Mouse (Mus musculus) kidney, adult 9 months (tissue): ENCODE measurements around the gene Synpo2l.
"Not testable (repeated sequence)": the region's sequence is repeated elsewhere in the genome, so short reads cannot be mapped to it uniquely, and the experiment has no call there.

ENCODE experiments used
- DNase-seq: peaks from one replicate; pipeline ENCODE4 v3.0.0; 2022

The Synpo2l gene

DNA sequence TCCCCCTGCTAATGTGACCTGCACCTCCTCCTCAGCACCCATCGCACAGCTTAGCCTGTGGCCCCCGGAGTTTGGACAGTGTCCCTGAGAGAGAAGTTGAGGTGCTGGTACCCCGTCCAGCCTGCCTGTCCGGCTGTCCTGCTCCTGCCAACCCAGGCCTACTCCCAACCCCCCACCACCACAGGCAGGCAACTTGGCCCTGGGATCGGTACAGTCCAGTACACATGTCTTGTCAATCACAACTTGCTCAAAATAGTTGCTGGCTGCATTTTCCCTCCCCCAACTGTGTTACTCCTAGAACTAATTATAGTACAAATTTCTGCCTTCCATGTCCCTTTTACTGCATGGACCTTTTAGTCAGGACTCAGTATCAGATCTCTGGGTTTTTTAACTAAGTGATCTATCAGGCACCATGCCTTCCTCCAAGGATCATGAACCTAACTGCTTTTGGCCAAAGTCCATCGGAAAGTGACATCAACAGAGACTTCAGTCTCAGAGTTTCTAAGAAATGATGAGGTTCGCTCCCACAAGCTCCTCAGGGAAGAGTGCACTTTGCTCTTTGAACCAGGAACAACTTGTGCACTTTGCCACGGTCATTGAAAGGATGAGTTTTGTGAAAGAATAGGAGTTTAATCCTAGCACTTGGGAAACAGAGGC is at the start of gene Synpo2l:
Gene Synpo2l, minus strand, starts transcription at position 201 of the 657 bp plus-strand sequence.
- peak; percentile 93 for DNase-seq

DNA sequence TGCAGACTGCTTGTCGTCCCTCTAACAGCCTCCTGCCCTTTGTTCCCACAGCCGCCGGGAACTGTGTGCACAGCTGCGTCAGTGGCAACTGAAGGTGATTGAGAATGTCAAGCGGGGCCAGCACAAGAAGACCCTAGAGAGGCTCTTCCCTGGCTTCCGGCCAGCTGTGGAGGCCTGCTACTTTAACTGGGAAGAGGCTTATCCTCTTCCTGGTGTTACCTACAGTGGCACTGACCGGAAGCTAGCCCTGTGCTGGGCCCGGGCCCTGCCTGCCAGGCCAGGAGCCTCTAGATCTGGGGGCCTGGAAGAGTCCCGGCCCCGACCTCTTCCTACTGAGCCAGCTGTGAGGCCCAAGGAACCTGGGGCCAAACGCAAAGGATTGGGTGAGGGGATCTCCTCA is 45.7 kb upstream of the Synpo2l start:
- no peak for DNase-seq

DNA sequence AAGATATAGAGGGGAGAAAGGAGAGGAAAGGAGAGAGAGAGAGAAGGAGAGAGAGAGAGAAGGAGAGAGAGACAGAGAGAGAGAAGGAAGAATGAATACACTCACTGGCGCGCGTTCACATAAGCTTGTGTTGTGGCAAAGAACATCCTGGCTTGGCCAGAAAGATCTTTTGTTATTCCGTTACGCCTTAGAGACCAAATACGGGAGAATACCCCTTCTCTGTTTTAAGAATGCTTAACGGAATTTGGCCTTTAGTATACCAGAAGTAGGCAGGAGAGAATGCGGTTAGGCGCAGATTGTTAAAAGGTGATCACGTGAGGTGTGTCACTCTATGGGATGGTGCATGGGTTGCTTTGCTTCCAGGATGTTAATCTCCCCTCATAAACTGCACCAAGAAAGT is 40.1 kb upstream of the Synpo2l start:
- DNase-seq = no peak

DNA sequence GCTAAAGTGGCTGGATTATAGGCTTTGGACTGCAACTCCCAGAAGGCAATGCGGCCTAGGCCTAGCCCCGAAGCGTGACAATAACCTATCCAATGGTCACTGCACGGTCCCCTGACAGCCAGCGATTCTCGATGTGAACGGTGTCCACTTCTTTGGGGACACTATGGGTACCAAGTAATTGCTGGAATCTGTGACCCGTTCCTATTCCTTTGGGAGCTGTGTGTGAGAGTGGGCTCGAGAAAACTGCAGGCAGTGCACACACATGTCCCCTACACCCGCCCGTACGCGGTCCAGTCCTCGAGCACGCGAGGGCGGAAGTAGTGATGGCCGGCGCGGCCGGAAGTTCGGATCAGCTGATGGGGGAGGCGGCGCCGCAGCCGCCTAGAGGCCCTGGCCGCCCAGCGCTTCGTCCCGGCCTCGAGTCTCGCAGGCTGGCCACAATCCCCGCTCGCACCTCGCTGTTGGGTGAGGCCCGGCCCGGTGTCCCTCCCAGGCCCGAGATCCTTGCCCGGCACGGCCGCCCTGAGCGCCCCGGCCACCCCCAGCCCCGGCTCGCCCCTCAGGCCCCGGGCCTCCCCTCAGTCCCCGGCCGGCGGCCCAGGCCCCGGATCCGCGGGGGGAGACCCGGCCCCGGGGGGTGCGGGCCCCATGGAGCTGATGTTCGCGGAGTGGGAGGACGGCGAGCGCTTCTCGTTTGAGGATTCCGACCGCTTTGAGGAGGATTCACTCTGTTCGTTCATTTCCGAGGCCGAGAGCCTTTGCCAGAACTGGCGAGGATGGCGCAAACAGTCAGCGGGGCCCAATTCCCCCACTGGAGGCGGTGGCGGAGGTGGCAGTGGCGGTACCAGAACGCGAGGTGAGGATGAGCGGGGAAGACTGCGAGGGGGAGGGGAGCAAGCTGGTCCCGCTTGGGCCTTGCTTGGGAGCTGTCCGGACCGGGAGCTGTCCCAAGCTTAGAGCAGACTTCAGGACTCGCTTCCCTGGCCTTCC is 39.3 kb upstream of the Synpo2l start, which contains the start of gene Zswim8:
Gene Zswim8, plus strand, starts transcription at position 352 of the 990 bp plus-strand sequence.
- DNase-seq = peak; percentile 93

DNA sequence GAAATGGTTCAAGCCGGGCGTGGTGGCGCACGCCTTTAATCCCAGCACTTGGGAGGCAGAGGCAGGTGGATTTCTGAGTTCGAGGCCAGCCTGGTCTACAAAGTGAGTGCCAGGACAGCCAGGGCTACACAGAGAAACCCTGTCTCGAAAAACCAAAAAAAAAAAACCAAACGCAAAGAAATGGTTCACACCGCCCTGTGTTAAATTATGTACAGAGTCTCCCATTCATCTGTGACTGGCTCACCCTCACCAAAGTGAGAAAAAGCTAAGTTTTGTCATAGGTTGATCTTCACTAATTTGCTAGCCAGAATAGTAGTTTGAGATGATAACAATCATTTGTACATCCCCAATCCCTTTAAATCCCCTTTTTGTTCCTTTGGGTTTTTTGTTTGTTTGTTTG is 35.3 kb upstream of the Synpo2l start:
- not testable (repeated sequence) for DNase-seq

DNA sequence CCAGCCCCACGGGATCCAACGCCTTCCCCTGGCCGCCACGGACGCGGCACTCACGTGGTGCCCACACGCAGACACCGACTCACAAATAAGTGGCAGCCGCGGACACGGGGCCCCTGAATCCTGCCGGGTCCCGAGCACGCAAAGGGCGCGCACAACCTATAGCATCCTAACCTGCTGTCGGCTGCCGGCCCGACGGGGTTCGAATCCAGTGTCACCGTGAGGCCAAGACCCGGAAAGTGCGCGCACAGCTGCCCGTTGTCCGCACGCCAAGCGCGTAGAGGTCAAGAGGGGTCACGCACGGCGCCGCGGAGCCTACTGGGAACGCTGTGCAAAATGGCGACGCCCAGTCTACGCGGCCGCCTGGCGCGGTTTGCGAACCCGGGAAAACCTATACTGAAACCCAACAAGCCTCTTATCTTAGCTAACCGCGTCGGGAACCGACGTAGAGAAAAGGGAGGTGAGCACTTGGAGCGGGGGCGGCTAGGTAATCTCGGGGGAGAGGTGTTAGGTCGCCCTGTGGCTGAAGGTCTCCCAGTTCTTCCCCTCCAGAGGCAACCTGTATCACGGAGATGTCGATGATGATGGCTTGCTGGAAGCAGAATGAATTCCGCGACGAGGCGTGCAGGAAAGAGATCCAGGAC is 34.7 kb upstream of the Synpo2l start, which contains the start of gene Chchd1:
Gene Chchd1, plus strand, starts transcription at position 266 of the 641 bp plus-strand sequence.
- peak; percentile 92 for DNase-seq

DNA sequence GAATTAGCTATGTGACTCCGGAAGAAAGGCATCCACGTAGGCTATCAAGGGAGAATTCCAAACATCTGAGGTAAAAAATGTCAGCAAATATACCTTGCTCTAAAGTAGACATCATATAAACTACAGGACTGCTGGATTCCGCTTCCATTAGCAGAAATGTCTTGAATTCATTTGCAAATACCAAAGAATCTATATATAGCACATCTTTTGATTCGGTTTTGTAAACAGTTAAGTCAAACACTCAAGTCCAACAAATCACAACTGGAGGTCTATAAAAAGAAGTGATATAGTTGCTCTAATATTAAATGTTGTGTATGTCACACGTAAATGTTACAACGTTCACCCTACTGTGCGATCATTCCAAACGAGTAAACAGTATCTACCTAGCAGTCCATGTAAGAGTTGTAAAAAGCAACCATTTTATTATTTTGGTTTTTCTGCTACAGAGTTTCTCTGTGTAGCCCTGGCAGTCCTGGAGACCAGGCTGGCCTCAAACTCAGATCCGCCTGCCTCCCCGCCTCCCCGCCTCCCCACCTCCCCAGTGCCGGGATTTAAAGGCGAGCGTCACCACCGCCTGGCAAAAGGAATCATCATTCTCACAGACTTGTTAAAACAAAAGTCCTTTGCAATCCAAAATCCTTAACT is 34.1 kb upstream of the Synpo2l start:
- DNase-seq = no peak

DNA sequence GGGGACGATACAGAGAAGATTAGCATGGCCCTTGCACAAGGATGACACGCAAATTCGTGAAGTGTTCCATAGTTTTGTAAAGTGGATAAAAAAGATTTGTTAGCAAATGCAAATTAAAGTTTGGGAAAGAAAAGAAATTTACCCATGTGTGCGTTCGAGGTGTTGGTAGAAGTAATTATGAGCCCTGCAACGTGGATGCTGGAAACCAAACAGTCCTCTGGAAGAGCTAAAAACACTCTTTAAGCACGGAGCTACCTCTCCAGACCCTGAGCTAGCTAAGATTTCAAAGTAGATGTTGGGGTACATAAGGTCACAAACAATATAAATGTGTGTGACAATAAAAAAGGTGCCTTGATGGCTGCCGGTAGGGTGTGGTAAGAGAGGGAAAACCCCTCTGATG is 33.4 kb upstream of the Synpo2l start:
- no peak for DNase-seq

DNA sequence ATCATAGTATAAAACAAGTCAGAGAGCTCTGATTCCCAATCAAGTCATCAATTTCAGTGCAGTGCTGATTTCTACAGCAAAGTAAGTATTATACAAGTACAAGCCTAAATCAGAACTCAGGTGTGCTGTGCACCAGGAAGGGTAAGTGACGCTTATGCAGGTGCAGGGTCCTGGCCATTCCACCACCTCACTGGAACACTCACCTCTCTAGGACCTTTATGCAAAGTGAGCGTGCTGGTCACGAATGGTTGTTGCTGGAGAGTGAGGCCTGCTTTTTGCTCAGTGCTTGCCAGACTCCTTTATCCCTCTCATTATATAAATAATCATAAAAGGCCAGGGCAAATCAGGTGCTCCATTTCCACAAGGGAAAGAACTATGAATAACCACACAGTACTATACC is 32.2 kb upstream of the Synpo2l start:
- DNase-seq = no peak

DNA sequence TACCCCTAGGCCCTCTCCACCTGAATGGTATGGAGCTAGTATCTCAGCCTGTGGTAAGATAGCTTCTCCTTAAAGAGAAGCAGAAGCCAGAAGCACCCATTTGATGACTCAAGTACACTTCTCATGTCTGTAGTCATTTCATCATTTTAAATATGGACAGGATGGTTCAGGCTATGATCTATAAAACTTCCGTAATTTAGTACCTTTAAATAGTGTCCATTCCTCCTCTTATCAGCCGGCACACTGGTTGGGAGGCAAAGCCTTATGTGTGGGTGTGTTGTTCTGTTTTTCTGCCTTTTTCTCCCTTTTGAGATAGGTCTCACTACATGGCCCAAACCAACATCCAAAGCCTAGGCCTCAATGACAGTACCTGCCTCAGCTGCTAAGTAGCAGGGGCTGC is 30.4 kb upstream of the Synpo2l start:
- no peak for DNase-seq

DNA sequence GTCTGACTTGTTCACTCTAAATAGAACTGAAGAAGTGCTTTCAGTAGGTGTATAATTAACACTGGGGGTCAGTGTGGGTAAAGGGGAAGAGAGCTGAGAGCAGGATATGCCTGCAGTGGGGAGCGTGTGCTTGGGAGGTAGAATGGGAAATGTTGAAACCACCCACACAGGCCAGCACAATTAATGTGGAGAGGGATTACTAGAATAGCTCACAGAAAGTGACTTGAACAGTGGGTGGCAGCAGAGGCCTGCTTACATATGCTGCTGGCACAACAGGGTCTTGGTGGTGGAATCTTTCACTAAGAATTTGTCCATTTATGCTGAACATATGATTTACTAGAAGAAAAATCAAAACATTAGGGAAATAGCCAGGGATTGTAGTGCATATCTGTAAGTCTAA is 28.8 kb upstream of the Synpo2l start:
- DNase-seq = peak; percentile 39

DNA sequence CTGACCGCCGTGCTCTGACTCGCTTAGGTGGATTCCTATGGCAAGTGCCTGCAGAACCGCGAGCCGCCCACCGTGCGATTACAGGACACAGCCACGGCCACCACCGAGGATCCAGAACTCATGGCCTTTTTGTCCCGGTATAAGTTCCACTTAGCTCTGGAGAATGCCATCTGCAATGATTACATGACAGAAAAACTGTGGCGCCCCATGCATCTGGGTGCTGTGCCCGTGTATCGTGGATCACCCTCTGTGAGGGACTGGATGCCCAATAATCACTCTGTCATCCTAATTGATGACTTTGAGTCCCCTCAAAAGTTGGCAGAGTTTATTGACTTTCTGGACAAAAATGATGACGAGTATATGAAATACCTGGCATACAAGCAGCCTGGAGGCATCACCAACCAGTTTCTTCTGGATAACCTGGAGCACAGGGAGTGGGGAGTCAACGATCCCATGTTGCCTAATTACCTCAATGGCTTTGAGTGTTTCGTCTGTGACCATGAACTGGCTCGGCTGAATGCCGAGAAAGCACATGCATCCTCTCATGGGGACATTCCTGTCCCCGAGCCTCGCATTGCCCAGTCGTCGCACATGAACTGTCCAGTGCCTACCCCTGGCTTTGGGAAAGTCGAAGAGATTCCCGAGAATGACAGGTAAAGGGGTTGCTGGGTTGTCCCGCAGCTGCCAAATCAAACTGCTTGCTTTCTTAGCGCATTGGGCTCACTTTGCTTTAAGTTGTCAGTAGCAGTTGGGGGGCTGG is 27.8 kb upstream of the Synpo2l start:
- DNase-seq = no peak

DNA sequence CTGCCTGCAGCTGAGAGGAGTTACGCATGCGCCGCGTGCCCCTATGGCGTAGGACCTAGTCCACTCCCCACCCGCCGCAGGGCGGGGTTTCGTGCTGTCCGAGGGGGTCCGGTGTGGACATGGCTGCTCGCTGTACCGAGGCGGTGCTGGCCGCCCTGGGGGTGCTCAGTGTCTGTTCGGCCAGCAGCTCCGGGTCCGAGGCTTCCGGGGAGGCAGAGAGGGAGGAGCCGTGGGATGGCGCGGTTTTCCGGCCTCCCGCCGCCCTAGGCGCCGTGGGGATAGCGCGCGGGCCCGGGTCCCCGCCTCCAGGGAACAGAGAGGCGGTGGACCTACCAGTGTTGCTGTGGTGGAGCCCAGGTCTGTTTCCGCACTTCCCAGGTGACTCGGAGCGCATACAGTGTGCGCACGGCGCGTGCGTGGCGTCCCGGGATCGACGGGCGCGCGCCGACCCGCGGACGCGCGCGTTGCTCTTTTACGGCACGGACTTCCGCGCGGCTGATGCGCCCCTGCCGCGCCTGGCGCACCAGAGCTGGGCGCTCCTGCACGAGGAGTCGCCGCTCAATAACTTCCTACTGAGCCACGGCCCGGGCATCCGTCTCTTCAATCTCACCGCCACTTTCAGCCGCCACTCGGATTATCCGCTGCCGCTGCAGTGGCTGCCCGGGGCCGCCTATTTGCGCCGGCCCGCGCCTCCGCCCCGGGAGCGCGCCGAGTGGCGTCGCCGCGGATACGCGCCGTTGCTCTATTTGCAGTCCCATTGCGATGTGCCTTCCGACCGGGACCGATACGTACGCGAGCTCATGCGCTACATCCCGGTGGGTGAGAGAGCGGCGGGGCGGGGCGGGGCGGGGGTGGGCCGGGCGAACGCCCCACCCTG is 27.0 kb upstream of the Synpo2l start, which contains the start of gene Fut11:
Gene Fut11, plus strand, starts transcription at position 85 of the 877 bp plus-strand sequence.
- DNase-seq = peak; percentile 77

DNA sequence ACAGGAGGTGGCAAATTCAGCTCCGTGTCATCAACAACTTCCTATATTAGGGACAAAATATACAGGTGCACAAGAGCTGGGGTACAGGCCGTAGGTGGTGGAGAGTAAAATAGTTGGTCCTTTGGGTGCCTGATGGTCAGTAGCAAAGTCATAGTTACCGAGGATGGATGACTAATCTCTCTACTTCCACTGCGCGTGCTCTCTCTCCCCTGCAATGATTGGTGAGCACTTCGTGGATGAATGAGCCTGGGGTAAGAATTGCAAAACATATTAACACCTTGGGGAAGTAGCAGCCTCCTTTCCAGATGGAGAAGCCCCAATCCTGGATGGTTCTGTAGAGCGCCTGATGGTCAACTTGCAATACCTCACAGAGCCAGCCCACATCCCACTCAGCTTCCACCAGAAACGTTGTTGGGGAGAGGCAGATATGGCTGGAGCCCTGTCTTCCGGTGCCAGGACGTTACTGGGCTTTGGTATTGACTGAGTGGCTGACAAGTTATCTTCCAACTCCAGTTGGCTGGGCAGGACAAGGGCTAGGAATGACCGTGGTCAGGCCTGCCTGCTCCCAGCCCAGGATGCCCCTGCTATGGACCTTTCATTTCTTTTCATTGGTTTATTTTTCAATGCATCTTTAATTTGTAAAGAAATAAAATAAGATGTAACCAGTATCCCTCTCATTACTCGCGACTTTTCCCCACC is 26.2 kb upstream of the Synpo2l start:
- peak; percentile 27 for DNase-seq

DNA sequence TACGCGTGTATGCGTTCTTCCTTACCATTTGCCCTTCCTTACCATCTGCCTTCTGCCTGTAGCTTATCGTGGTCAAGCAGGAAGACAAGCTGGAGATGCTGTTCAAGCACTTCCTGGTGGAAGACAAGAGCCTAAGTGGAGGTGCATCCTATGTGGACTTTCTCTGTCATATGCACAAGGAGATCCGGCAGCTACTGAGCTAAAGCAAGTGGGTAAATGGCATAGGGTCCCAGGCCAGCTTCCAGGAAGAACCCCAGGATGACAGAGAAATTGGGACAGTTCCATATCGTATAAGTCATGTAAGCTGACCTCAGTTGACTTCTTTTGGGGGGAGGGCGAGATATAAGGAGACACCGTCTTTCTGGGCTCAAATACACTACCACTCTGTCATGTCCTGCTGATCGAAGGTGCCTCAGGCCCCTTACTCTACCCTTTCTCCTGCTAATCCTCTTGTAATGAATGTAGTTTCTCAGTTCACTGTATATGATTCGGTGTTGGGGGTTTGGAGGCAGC is 25.5 kb upstream of the Synpo2l start:
- no peak for DNase-seq

DNA sequence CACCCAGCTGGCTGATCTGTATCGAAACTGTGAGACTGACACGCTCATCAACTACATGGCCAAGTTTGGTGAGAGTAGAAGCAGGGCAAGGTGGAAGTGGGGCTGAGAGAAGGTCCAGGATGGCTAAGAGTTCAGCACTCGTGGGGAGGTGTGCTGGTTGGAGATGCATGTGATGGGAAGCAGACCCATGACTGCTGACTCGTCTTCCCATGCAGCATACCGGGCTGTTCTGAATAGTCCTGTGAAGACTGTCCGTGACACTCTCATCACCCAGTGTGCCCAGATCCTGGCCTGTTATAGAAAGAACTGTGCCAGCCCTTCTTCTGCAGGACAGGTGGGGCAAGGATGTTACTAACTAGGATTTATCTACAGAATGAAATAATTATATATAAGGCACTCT is 23.6 kb upstream of the Synpo2l start:
- no peak for DNase-seq

DNA sequence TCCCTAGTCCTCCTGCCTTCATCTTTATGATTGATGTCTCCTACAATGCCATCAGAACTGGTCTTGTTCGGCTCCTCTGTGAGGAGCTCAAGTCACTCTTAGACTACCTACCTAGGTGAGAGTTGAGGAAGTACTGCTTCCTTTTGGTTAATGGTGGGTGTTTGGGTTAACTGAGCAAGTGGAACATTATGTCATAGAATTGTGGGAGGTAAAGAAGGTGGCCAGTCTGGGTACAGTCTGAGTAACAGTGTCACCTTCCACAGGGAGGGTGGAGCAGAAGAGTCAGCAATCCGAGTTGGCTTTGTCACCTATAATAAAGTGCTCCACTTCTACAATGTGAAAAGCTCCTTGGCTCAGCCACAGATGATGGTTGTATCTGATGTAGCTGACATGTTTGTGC is 20.9 kb upstream of the Synpo2l start:
- DNase-seq = no peak

DNA sequence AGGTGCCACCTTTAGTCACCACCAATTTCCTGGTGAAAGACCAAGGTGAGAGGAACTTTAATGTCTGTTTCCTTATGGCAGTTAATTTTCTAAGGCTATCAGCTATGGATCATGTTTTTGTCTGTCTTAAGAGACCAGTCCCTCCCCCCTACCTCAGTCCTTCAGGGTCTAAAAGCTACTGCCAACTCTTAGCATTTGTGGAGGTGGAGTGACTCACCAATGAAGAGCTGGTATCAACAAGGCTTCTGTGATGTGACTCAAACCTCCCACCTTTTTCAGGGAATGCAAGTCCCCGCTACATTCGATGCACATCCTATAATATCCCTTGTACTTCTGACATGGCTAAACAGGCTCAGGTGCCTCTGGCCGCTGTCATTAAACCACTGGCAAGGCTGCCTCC is 18.4 kb upstream of the Synpo2l start:
- DNase-seq = no peak

DNA sequence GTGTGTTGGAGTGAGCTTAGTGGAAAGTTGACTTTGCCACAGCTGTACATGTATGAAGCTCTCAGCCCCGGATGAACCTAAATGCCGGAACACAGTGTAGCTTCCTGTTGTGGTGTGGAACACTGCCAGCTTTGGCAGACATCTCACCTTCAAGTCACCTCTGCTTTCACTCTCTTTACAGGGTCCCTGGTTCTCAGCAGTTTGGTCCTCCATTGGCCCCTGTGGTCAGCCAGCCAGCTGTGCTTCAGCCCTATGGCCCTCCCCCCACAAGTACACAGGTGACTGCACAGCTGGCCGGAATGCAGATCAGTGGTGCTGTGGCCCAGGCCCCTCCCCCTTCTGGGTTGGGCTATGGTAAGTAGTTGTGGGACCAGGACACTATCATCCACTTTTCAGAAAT is 14.3 kb upstream of the Synpo2l start:
- peak; percentile 58 for DNase-seq

DNA sequence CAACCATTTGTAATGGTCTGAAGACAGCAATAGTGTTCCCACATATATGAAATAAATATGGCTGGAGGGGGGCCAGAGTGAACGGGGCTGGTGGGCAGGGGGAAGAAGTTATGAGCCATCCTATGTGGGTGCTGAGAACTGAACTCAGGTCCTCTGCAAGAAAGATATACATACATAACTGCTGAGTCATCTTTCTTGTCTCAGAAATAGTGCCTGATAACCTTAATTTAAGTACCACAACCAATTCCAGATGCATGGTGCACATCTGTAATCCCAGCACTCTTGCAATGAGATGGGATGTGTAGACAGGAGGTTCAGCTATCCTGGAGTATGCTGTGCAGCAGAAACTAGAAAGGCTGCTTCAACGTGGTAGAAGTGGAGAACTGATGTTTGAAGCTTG is 13.6 kb upstream of the Synpo2l start:
- DNase-seq = no peak
